Mouse (Mus musculus): ENCODE measurements around the gene Sema3b. TPM values are rescaled to one million over a fixed set of nuclear protein-coding genes. Genes with fewer than 3 reads are reported as not detected.
"Not testable (repeated sequence)": the region's sequence is repeated elsewhere in the genome, so short reads cannot be mapped to it uniquely, and the experiment has no call there.

The Sema3b gene
- total RNA-seq, 2 experiments from 2014 or later: 16.2 to 18.8 TPM

GRCm38 (mm10) chr9:107568331-107569261 is 40.4 kb downstream of the Sema3b start:
- peak; percentile 88 for DNase-seq

GRCm38 (mm10) chr9:107567702-107568319 is 41.2 kb downstream of the Sema3b start, which contains the start of gene Hyal2:
Hyal2 (plus strand) TSS chr9:107567945.
- peak; percentile 42 for DNase-seq

GRCm38 (mm10) chr9:107566855-107567254 is 42.2 kb downstream of the Sema3b start:
- peak; percentile 60 for DNase-seq

GRCm38 (mm10) chr9:107566041-107566709 is 42.9 kb downstream of the Sema3b start:
- DNase-seq: peak; percentile 92

- not testable (repeated sequence) for DNase-seq
Measured at GRCm38 (mm10) chr9:107565556-107565955, 43.5 kb downstream of the Sema3b start.

GRCm38 (mm10) chr9:107563029-107563581 is 45.9 kb downstream of the Sema3b start, which contains the start of gene Tusc2:
Tusc2 (plus strand) TSS chr9:107563255.
- DNase-seq: peak; percentile 95

GRCm38 (mm10) chr9:107556346-107556745 is 52.7 kb downstream of the Sema3b start:
- DNase-seq: no peak

GRCm38 (mm10) chr9:107555701-107556100 is 53.3 kb downstream of the Sema3b start:
- DNase-seq: no peak

- DNase-seq: peak; percentile 81
Measured at GRCm38 (mm10) chr9:107555031-107555457, 54.0 kb downstream of the Sema3b start.

GRCm38 (mm10) chr9:107554319-107554825 is 54.7 kb downstream of the Sema3b start:
- peak; percentile 95 for DNase-seq

GRCm38 (mm10) chr9:107553541-107554318 is 55.3 kb downstream of the Sema3b start:
- DNase-seq: peak; percentile 52

- no peak for DNase-seq
Measured at GRCm38 (mm10) chr9:107552690-107553393, 56.2 kb downstream of the Sema3b start.

GRCm38 (mm10) chr9:107551890-107552355 is 57.1 kb downstream of the Sema3b start:
- no peak for DNase-seq

- peak; percentile 74 for DNase-seq
Measured at GRCm38 (mm10) chr9:107551117-107551889, 57.7 kb downstream of the Sema3b start, which contains the start of gene Rassf1. Rassf1 (plus strand) TSS chr9:107551555.

GRCm38 (mm10) chr9:107550491-107551116 is 58.4 kb downstream of the Sema3b start:
- DNase-seq: no peak

GRCm38 (mm10) chr9:107549297-107550074 is 59.5 kb downstream of the Sema3b start:
- DNase-seq: no peak

GRCm38 (mm10) chr9:107548820-107549219 is 60.2 kb downstream of the Sema3b start:
- DNase-seq: no peak

- DNase-seq: no peak
Measured at GRCm38 (mm10) chr9:107547957-107548356, 61.1 kb downstream of the Sema3b start.

Data from heart, postnatal 4 days (tissue).